Mouse (Mus musculus) T-helper 1 cell (primary cell): ENCODE measurements around the gene Mthfsd.
"Not testable (repeated sequence)": the region's sequence is repeated elsewhere in the genome, so short reads cannot be mapped to it uniquely, and the experiment has no call there.

Experiments
- in situ Hi-C: fragments of 300-600 bp; cut with MboI, MseI; formaldehyde crosslinking; loops from one replicate; pipeline ENCODE4 v1.15.1; 2025; ENCODE audit warnings: high pct_unique_total_duplicates

Mthfsd gene

DNA sequence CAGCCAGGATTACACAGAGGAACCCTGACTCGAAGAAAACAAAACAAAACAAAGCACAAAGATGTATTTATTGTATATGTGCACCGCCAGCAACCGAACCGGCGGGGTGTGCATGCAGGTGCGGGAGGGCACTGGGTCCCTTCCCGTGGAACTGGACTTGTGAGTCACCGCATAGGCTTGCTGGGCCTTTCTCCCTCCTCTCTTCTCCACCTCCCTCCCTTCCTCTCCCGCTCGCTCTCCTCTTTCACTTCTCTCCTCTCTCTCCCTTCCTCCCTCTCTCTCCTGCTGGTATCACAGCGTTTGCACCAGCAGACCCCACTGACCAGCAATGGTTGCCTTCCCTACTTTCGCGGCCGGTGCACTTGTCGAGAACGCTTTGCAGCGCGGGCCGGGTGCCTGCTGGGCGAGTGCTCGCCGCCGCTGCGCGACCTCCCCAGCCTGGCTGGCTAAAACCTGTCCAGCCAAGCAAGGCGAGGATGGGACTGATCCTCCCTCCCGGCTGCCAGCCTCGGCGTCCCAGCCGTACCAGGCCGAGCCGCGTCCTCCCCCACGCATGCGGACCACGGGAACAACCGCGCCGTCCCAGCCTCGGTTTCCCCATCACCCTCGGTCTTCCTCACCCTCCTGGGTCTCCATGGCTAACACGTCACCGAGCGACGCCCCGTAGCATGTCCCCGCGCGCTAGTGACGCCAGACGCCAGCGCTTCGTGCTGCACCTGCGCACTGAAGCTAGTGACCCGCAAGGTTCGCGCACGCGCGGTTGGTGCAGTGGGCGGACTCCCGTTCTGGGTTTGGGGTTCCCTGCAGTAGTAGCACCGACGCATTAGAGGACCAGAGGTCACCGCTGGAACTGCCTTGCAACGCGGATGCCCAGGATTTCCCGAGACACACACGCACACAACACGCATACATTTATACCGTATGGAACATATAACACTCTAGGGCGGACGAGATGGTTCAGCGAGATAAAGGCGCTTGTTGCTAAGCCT, at the start of gene Mthfsd:
Gene Mthfsd, minus strand, starts transcription at position 725 of the 989 bp plus-strand sequence.
- in situ Hi-C loops = no loop called here

DNA sequence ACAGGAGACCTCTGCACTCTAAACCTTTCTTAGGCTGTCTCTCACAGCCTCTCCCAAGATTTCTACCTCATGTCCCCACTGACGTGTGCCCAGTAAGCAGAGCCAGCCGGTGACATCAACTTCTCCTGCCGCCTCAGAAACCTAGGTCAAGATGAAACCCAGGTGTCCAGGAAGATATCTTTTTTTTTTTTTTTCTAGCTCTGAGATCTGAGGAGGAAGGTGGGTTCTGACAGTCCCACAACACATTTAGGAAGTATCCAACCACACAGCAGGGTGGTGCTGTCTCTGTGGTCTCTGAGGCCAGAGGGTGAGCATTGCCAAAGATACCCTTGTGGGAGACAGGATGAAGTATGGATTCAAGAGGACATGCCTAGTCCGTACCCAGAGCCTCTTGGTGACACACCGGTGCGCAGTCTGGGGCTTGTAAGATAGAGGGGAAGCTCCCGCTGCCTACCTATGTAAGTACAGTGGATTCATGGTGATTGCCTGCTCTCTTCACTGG, 48.8 kb upstream of the Mthfsd start:
- in situ Hi-C loops = no loop called here

DNA sequence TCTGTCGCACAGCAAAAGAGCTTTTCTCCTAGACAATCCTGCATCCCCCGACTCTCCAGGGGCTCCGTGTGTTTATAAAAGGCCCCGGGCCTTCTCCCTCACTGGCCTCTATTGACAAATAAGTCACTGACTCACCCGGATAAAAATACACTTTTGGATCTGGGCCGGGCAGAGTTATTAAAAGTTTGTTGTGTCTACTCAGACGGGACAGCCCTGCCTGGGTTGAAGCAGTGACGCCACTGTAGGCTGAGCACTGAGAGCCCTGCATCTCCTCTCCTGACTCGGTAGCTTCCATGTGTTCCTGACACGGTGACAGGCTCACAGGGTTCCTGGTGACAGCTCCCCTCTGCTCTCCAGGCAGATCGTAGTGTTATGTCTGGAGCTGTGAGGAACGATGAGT, 44.2 kb upstream of the Mthfsd start:
- in situ Hi-C loops = no loop called here

DNA sequence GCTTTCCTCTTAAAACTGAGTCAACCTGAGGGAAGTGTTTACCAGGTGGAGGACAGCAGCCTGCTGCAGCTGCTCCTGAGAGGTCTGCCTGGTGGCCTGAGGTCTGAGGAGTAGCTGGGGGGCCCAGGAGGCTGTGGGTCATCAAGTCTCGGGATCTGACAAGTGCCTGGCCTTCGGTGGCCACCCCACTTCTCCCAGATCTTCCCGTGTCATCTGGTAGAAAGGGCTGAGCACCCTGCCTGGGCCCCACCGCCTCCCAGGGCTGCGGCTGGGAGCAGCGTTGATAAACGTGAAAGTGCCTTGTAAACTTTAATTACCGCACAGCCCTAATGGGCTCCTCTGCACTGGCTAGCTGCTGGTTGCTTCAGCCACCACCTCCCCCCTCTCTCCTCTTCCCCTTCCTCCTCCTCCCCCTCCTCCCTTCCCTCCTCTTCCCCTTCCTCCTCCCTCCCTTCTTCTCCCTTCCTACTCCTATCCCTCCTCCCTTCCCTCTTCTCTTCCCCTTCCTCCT, 40.4 kb upstream of the Mthfsd start:
- in situ Hi-C loops = no loop called here

DNA sequence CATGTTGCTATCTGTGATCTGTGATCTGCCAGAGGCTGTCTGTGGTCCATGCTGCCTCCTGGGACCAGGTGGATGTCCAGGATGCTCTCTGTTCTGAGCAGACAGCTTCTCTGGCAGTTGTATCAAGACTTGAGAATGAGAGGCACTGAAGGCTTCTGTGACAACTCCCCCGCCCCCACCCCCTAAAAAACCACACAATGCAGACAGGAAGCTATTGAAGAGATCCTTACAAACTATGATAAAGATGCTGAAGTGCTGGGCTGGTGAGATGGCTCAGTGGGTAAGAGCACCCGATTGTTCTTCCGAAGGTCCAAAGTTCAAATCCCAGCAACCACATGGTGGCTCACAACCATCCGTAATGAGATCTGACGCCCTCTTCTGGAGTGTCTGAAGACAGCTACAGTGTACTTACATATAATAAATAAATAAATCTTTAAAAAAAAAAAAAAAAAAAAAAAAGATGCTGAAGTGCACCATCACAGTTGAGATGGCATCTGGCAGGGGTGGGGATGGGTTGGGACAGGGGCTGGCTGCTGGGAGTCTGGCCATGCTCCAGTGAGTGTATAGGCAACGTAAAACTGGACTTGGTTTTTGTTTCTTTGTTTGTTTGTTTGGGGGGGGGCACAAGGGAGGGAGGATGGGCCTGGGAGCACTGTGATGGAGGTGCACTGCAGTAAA, 37.4 kb upstream of the Mthfsd start:
- in situ Hi-C loops = not testable (repeated sequence)

DNA sequence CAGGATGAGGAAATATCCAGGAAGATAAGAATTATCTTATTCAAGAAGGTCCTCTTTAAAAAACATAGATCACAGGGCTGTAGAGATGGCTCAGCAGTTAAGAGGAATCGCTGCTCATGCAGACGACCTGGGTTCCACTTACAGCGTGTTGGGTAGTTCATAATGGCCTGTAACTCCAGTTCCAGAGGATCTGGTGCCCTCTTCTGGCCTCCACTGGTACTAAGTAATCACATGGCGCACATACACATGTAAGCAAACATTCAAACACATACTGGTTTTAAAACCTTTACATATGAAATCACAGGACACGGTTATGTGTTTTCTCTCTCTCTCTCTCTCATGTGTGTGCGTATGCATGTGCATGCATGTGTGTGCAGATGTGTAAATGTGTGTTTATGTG, 28.7 kb upstream of the Mthfsd start:
- in situ Hi-C loops = no loop called here

DNA sequence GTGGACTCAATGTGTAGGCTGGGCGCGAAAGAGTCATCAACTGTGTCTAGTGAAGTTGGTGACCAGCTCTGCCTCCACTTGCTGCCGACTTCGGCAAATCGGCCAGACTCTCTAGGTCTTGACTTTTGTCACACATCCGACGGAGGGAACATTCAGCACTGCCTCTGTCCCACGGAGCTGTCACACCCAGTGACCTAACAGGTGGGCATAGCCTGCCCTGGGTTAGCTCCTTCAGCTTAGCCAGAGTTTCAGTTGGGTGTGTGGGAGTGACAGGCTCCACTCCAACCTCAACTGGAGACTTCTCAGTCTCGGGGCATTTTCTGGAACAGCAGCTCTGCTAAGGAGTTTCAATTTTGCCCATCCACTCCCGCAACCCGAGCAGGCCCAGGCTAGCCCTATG, 26.3 kb upstream of the Mthfsd start:
- in situ Hi-C loops = no loop called here

DNA sequence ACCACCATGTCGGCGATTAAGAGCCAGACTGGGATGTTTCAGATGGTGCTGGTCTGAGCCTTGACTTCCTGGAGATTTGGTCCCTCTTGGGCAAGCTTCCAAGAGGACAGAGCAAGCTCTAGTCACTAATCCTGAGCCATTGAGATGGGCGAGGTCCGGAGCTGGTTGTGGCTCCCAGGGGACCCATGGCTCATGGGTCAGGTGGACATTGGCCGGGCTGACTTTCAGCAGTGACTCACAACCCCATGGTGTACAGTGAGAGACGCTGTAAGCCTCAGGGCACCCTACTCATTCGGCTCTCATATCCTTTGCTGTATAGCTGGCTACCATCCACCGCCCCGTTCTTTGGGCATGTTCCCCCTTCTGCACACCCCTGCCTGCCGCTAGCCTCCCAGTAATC, 25.9 kb upstream of the Mthfsd start:
- in situ Hi-C loops = no loop called here

DNA sequence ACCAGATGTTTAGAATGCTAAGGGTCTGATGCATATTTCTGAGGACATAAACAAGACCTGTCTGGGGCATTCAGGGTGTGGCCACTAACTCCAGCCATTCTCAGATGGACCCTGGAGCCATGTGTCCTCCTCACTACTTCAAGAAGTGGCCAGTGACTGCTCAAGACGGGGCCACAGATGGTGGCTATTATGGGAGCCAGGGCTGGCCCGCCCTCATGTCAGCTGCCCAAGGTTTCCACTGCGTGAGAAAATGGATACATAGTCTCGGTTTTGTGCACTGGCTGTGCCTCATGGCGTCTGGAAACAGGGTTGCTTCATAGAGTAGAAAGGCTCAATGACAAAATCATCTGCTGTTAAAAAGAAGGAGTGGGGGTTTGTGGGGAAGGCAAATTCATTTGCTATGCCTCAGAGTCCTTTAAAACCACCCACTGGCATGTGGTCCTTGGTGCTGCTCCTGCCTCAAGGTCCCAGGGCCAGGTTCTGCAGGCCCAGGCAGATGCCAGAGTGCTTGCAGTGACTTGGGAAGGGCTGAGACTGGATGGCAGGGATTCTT, 24.8 kb upstream of the Mthfsd start:
- in situ Hi-C loops = no loop called here

DNA sequence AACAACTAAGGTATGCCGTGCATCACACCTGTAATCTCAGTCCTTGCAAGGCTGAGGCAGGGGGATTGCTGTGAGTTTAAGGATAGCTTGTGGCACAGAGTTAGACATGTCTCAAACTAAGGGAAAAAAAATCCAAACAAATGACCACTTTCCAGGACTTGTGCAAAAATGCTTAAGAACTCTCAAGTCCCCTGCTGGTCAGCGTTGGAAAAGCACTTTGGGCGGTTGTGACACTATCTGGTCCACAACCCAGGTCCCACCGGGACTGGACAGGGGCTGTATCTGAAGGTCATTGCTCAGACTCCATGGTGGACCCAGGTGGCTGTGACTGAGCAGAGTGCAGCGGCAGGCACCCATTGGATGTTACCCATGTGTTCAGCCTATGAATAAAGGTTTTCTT, 22.3 kb upstream of the Mthfsd start:
- in situ Hi-C loops = no loop called here

DNA sequence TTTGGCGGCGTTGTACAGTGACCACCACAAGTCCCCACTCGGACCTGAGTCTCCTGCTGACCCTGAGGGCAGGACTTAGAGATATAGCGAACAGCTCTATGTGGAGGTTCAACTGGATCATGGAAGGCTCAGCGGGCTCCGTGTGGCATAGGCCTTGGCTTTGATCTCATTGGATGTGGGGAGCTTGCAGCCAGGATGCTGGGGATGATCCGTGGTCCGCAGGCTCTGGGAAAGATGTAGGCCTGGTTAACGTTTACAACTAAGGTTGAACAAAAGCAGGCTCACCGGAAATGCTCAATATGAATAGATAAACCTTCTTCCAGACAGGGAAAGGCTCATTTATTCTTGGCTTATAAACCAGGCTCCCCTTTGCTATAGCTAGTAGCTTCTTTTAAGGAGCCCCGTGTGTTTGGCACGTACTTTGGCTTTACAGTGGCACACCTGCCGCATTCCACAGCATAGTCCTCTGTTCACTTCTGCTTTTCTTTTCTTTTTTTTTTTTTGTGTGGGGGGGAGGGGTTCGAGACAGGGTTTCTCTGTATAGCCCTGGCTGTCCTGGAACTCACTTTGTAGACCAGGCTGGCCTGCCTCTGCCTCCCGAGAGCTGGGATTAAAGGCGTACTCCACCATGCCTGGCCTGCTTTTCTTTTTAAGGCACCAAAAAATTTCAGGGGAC, 21.2 kb upstream of the Mthfsd start:
- in situ Hi-C loops = no loop called here

DNA sequence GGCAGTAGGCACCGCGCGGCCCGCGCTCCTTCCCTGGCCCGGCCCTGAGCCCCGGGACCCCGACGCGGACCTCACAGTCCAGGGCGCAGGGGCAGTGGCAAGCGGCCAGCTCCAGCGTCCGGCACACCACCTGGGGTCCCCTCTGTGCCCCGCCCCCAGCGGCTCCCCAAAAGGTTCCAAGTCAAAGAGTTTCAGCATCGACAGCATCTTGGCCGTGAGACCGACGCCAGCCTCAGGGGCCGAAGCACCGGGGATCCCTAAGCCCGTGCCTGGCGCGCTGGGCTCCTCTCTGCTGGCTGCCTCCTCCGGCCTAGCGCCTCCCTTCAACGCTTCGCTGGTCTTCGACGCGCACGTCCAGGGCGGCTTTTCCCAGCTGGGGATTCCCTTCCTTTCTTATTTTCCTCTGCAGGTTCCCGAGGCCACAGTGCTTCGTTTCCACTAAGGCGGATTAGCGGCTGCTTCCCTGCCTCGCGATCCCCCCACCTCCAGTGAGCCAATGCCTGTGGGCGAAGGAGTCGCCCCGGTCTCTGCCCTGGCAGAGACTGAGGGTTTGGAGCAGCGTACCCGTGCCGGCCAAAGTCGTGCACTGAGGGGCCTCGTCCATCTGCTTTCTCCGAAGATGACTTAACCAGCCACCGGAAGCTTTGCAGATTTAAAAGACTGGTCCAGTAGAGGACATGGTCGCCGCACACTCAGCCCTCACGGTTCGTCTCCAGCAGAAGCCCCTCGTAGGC, 20.5 kb upstream of the Mthfsd start:
- in situ Hi-C loops = no loop called here

DNA sequence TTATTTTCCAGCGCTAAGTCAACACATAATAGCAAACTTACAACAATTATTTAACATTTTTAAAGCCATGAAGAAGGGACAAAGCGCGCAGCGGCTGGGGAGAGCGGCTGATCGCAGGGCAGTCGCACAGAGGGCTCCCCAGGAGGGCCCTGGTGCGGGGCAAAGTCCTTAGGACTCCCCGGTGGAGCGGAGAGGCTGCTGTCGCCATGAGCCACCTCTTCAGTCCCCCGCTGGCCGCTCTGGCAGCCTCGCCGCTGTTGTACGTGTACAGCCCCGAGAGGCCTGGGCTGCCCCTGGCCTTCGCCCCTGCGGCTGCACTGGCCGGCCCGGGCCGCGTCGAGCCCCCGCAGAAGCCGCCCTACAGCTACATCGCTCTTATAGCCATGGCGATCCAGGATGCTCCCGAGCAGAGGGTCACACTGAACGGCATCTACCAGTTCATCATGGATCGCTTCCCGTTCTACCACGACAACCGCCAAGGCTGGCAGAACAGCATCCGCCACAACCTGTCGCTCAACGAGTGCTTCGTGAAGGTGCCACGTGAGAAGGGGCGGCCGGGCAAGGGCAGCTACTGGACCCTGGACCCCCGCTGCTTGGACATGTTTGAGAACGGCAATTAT, 19.7 kb upstream of the Mthfsd start, which contains the start of gene Foxl1:
Gene Foxl1, plus strand, starts transcription at position 185 of the 620 bp plus-strand sequence.
- in situ Hi-C loops = no loop called here

DNA sequence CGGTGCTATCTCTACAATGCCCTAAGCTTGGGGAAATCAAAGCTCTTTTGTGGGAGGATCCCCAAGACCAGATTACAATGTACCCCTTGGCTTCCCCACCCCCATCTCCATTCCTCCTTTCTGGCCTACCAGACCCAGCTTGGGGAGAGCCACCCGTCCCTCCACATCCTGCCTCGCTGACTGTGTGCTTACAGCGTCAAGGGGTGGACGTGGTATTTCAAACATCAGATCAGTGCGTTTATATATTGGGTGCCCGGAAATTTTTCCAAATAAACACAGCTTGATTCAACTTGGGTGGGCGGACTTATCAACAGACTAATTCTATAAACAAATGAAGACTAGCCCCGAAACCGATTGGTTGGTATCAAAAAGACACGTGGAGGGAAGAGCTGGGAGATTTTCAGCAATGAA, 19.1 kb upstream of the Mthfsd start:
- in situ Hi-C loops = no loop called here

DNA sequence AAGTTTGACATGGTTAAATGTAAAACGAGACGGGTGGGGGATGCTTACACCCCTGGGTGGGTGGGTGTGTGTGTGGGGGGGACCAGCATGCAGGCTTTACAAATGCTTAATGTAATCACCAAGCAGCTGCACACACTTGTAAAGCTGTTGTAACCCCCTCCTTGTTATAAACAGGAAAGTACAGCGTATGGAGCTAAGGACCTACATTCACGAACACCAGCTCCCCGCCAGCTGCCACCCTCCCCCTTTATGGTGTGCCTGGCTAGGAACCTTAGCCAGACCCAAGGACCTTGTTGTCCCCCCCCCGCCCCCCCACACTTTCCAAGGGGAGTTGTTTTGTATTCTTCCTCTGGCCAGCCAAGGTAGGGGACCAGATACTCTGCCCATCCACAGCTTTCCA, 18.5 kb upstream of the Mthfsd start:
- in situ Hi-C loops = no loop called here

DNA sequence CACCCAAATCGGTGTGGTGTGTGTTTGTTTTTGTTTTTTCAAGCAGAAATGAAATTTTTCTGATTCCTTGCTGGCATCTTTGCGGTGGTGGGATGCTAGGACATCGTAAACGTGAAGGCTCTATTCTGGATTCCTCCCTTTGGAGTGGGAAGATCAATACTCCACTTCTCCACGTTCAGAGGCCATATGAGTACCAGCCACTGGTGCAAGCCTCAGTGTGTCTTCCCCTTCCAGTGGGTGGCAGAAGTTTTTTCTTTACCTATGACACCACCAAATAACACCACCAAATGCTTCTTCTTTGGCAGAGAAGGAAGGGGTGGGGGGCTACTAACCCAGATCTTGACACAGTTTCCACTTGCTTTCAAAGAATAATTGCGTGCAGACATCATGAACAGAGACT, 18.0 kb upstream of the Mthfsd start:
- in situ Hi-C loops = no loop called here

DNA sequence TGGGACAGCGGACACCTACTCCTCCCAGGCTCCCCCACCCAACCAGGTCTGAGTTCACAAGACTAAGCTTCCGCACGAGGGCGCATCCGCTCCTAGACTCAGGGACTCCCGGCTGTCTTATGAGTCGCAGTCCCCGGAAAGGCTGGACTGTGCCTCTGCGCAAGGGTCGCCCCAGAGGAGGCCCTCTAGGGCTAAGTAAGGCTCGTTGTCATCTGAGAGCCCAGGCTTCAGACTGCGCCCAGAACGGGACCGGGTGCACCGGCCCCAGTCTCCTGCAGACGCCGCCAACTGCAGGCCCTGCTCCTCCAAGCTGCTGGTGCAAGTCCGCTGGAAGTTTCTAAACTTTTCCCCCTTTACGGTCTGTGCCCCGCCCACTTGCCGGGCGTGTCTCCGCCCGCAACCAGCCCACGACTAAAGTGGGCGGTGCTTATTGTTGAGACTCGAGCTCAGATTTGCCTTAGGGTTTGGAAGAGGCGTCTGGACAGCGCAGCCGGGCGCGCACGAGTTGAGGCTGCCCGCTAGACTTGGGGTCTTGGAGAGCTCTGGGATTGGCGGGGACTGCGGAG, 17.2 kb upstream of the Mthfsd start:
- in situ Hi-C loops = no loop called here

DNA sequence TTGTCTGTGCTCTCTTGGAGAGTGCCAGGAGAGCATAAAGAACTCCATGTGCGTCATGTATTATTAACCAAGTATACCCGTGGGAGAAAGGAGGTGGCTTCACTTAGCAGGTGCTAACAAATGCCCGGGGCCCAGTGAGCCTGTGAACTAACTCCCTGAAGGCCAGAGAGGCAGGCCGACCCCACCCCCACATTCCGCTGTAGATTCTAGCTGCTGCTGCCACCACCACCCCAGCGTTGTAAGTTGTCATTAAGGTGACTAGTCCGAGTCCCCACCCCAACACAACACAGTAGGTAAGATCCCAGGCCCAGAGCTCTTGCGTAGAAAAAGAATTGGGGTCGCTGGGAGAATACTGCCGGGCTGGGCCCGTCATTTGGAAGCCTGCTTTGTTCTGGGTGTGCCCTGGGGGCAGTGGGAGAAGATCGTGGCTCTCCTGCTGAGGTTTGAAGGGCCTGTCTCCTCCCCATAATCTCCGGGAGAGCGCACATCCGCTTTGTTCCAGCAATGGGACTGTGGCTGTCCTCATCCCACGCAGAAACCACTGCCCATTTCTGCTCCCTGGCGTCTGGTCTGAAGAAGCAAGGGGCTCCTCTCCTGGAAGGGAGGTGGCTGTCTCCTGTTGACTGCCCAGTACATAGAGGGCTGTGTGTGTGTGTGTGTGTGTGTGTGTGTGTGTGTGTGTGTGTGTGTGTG, 16.5 kb upstream of the Mthfsd start:
- in situ Hi-C loops = no loop called here

DNA sequence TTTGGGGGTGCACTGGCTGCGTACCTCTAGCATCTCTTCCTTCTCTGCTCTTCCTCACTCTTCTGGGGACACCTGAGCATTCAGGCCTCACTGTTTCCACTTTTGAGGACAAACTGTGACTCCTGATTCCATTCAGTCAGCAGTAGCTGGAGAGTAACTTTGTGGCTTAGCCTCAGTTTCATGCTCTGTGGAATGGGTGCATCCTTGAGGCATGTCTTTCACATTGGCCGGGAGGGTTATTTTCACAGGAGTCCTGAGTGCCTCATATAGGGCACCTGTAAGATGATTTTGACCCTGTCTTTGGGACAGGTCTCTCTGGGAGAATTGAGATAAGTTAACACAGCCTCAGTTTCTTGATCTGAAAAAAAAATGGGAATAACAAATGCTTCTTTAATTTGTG, 14.9 kb upstream of the Mthfsd start:
- in situ Hi-C loops = no loop called here
